Mouse (Mus musculus) stomach, postnatal 0 days (tissue): Measurements from ENCODE around the gene Tnfrsf1b. TPM values are rescaled to one million over a fixed set of nuclear protein-coding genes. Genes with fewer than 3 reads are reported as not detected.

Source experiments
- ATAC-seq: fragments of 200-750 bp; cut with Nextera tagmentation; 2 replicates; pipeline ENCODE4 v1.8.0; 2017; ENCODE audit not compliant: low FRiP score, low TSS enrichment
- DNase-seq: peaks from one replicate; pipeline ENCODE4 v3.0.0-alpha.2; 2016; ENCODE audit warnings: low spot score
- H3K27ac ChIP-seq: fragments of 300-500 bp; sonication (generic); replicated peaks from 2 replicates; pipeline ENCODE4 v1.5.1; 2014; ENCODE audit warnings: mild to moderate bottlenecking, control low read depth
- H3K27me3 ChIP-seq: fragments of 300-500 bp; sonication (generic); 2 replicates; pipeline ENCODE4 v1.6.1; 2014; ENCODE audit warnings: low read length; ENCODE audit not compliant: control insufficient read depth, insufficient read depth
- H3K36me3 ChIP-seq: fragments of 300-500 bp; sonication (generic); 2 replicates; pipeline ENCODE4 v1.6.1; 2014; ENCODE audit warnings: low read length, mixed read lengths; ENCODE audit not compliant: control insufficient read depth, insufficient read depth
- H3K4me1 ChIP-seq: fragments of 300-500 bp; sonication (generic); replicated peaks from 2 replicates; pipeline ENCODE4 v1.6.1; 2014; ENCODE audit warnings: antibody characterized with exemption; ENCODE audit not compliant: control insufficient read depth, insufficient read depth
- H3K4me2 ChIP-seq: fragments of 300-500 bp; sonication (generic); replicated peaks from 2 replicates; pipeline ENCODE4 v1.6.1; 2014; ENCODE audit warnings: low read depth, mild to moderate bottlenecking, control low read depth, moderate library complexity
- H3K4me3 ChIP-seq: fragments of 300-500 bp; sonication (generic); 2 replicates; pipeline ENCODE4 v1.5.1; 2014; ENCODE audit warnings: low read depth, low read length, control low read depth
- H3K9ac ChIP-seq: fragments of 300-500 bp; sonication (generic); 2 replicates; pipeline ENCODE4 v1.6.1; 2014; ENCODE audit warnings: mild to moderate bottlenecking, low read length, control low read depth, mixed read lengths
- H3K9me3 ChIP-seq: fragments of 300-500 bp; sonication (generic); 2 replicates; pipeline ENCODE4 v1.6.1; 2016; ENCODE audit warnings: low read length; ENCODE audit not compliant: control insufficient read depth
- CTCF ChIP-seq: IDR thresholded peaks from 2 replicates; pipeline ENCODE4 v1.5.1; 2016; ENCODE audit warnings: antibody characterized with exemption, low read depth, mild to moderate bottlenecking, moderate library complexity
- EP300 ChIP-seq: optimal IDR thresholded peaks from 2 replicates; pipeline ENCODE3; 2016; ENCODE audit warnings: antibody characterized with exemption
- WGBS: fragments of 180-500 bp; shearing (Covaris S2); extraction: QIAGEN DNeasy Blood & Tissue Kit; methylation state at CpG from one replicate; pipeline ENCODE4 v1.1.7; 2014; 5-methylcytosine and 5-hydroxymethylcytosine counted together
- polyA plus RNA-seq: library from polyadenylated mRNA; unstranded; fragments of >200 nt; fragmentation: Nextera tagmentation; extraction: Ambion mirVana; gene quantifications from 2 replicates; pipeline ENCODE4 v1.2.1, GENCODE M21; 2015

Gene Tnfrsf1b
- polyA plus RNA-seq, 1 experiment from 2014 or later: 5.4 TPM

- WGBS: 19% methylated on average over 5 of the region's 5 CpGs
- Histone ChIP-seq H3K4me1 (0 out of 2 replicates have a peak, but pooled peaks cover 8% of the 10 kb centered on the region), H3K4me3 (peak overlapping the region; percentile 100), H3K4me2 (no peak overlapping the region), H3K9me3 (no peaks in the 10 kb centered on the region), H3K27ac (no peak overlapping the region; the same call in 1 of the 2 replicates), H3K36me3 (no peaks in the 10 kb centered on the region), H3K27me3 (no peaks in the 10 kb centered on the region), H3K9ac (no peak overlapping the region; the same call in 1 of the 2 replicates)
- DNase-seq: no peak
- ATAC-seq: peak; percentile 12
- TF ChIP-seq EP300: no peak
- TF ChIP-seq CTCF: no peak
Measured at GRCm38 (mm10) chr4:145195172-145195571, 51.5 kb downstream of the Tnfrsf1b start.

- H3K4me3 ChIP-seq: peak within 1 kb of the TSS; percentile 100
- WGBS: 0% methylated on average over 53 of the region's 53 CpGs
- H3K9me3 ChIP-seq: no peaks in the 10 kb centered on the region
- H3K27ac ChIP-seq: peak within 1 kb of the TSS; percentile 89
- peak within 1 kb of the TSS; percentile 95 for H3K9ac ChIP-seq
- no peak for TF ChIP-seq EP300
- peak; percentile 98 for TF ChIP-seq CTCF
- ATAC-seq: peak; percentile 92
- peak; percentile 92 for DNase-seq
- no peaks in the 10 kb centered on the region for H3K27me3 ChIP-seq
- H3K4me1 ChIP-seq: 0 out of 2 replicates have a peak, but pooled peaks cover 5% of the 10 kb centered on the region
- peak within 1 kb of the TSS; percentile 87 for H3K4me2 ChIP-seq
- peaks cover 1% of the 10 kb centered on the region; the same call in 1 of the 2 replicates for H3K36me3 ChIP-seq
Measured at GRCm38 (mm10) chr4:145194559-145195162, 52.0 kb downstream of the Tnfrsf1b start, which contains the start of gene Vps13d. Gene Vps13d (minus strand): TSS chr4:145195005.

- DNase-seq: peak; percentile 54
- Histone ChIP-seq H3K4me2 (peak overlapping the region; percentile 87), H3K4me1 (0 out of 2 replicates have a peak, but pooled peaks cover 5% of the 10 kb centered on the region), H3K4me3 (peak overlapping the region; percentile 100), H3K9me3 (no peaks in the 10 kb centered on the region), H3K27me3 (no peaks in the 10 kb centered on the region), H3K36me3 (peaks cover 3% of the 10 kb centered on the region; the same call in 1 of the 2 replicates), H3K9ac (peak overlapping the region; percentile 95), H3K27ac (peak overlapping the region; percentile 89)
- TF ChIP-seq EP300: no peak
- no peak for TF ChIP-seq CTCF
- under 1% methylated on average over 10 of the region's 10 CpGs for WGBS
- peak; percentile 63 for ATAC-seq
Measured at GRCm38 (mm10) chr4:145193991-145194511, 52.6 kb downstream of the Tnfrsf1b start.

- Histone ChIP-seq H3K4me3 (peak overlapping the region; percentile 100), H3K27me3 (no peaks in the 10 kb centered on the region), H3K27ac (0 out of 2 replicates have a peak overlapping the region, but pooled peaks have one; percentile 89), H3K36me3 (peaks cover 7% of the 10 kb centered on the region; the same call in 1 of the 2 replicates), H3K4me1 (0 out of 2 replicates have a peak, but pooled peaks cover 5% of the 10 kb centered on the region), H3K9ac (peak overlapping the region; percentile 95), H3K4me2 (peak overlapping the region; percentile 87), H3K9me3 (no peaks in the 10 kb centered on the region)
- DNase-seq (no peak), ATAC-seq (no peak)
- TF ChIP-seq CTCF: no peak
- no peak for TF ChIP-seq EP300
- 11% methylated on average over 3 of the region's 3 CpGs for WGBS
Measured at GRCm38 (mm10) chr4:145193406-145193805, 53.3 kb downstream of the Tnfrsf1b start.

DNA sequence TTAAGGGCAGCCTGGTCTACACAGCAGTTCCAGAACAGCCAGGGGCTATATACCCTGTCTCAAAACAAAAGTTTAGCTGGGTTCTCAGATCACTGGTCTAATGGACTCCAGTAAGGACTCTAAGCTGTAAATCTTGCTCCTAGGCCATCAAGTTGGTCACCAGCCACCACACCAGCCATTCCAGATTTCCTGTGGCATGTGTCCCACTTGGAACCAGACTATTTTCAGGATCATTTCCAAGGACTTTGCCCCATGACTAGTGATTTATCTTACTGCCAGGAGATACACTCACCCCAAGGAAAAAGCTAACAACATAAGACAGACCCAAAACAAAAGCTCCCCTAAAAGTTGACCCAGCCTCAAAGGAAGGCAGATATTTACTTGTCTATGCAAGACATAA, 54.0 kb downstream of the Tnfrsf1b start:
- DNase-seq: peak; percentile 24
- no peak overlapping the region for H3K27ac ChIP-seq

GRCm38 (mm10) chr4:145188561-145188960, 58.1 kb downstream of the Tnfrsf1b start:
- no peak overlapping the region for H3K4me2 ChIP-seq
- 0 out of 2 replicates have a peak, but pooled peaks cover 5% of the 10 kb centered on the region for H3K4me1 ChIP-seq
- H3K9me3 ChIP-seq: no peaks in the 10 kb centered on the region
- no peak overlapping the region for H3K9ac ChIP-seq
- no peak overlapping the region for H3K27ac ChIP-seq
- ATAC-seq (no peak), DNase-seq (no peak)
- peaks cover 11% of the 10 kb centered on the region; the same call in 1 of the 2 replicates for H3K36me3 ChIP-seq
- H3K4me3 ChIP-seq: no peak overlapping the region
- no peaks in the 10 kb centered on the region for H3K27me3 ChIP-seq
- TF ChIP-seq CTCF (no peak), EP300 (no peak)

More for the DNA sequence above, 54.0 kb downstream of the Tnfrsf1b start:
- peak overlapping the region; percentile 87 for H3K4me2 ChIP-seq
- no peak overlapping the region for H3K9ac ChIP-seq
- H3K4me3 ChIP-seq: no peak overlapping the region
- H3K4me1 ChIP-seq: 0 out of 2 replicates have a peak, but pooled peaks cover 5% of the 10 kb centered on the region
- no peak for ATAC-seq
- no peak for TF ChIP-seq EP300
- no peak for TF ChIP-seq CTCF
- H3K36me3 ChIP-seq: peaks cover 7% of the 10 kb centered on the region; the same call in 1 of the 2 replicates
- H3K27me3 ChIP-seq: no peaks in the 10 kb centered on the region
- H3K9me3 ChIP-seq: no peaks in the 10 kb centered on the region
